Mouse (Mus musculus): Measurements from ENCODE around the gene Trip10. TPM values are rescaled to one million over a fixed set of nuclear protein-coding genes. Genes with fewer than 3 reads are reported as not detected.

Trip10 gene
- polyA plus RNA-seq, 1 experiment from 2014 or later = 32.5 TPM

DNA sequence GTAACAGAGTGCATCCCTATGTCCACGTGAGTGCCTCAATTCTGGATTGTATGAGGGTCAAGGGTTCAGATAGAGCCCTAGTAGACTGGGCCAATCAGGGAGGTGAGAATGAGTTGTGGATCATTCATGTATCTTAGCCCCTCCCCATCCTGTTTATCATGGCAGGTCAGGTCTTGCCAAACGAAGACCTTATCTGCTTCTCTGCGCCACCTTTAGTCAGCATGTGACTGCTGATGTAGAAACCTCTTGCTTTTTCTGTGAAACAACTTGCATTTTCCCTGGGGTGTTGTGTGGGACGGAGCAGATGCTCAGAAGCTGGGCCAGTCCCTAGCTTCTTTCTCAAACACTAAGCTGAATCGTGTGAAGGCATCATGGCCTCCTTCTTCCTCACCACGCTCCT, 57.8 kb downstream of the Trip10 start:
- no peaks in the 10 kb centered on the region for H3K9me3 ChIP-seq (ENCODE audit: control insufficient read depth, low read length)
- H3K4me1 ChIP-seq (replicated peaks; ENCODE audit: control insufficient read depth, insufficient read depth, low read length) = no peaks in the 10 kb centered on the region
- H3K27me3 ChIP-seq (ENCODE audit: control insufficient read depth, insufficient read depth, low read length) = no peaks in the 10 kb centered on the region
- no peak for ATAC-seq (replicated peaks; ENCODE audit: low FRiP score)
- no peak overlapping the region for H3K27ac ChIP-seq (ENCODE audit: low read depth, low read length)
- no peak overlapping the region for H3K9ac ChIP-seq (ENCODE audit: low read length)
- DNase-seq (ENCODE audit: low spot score) = no peak
- WGBS = 87% methylated on average over 6 of the region's 6 CpGs
- no peak overlapping the region for H3K4me2 ChIP-seq (ENCODE audit: low read depth, low read length, severe bottlenecking)
- H3K36me3 ChIP-seq (ENCODE audit: control insufficient read depth, insufficient read depth, low read length) = no peaks in the 10 kb centered on the region
- no peak overlapping the region for H3K4me3 ChIP-seq (ENCODE audit: low read depth, low read length)

DNA sequence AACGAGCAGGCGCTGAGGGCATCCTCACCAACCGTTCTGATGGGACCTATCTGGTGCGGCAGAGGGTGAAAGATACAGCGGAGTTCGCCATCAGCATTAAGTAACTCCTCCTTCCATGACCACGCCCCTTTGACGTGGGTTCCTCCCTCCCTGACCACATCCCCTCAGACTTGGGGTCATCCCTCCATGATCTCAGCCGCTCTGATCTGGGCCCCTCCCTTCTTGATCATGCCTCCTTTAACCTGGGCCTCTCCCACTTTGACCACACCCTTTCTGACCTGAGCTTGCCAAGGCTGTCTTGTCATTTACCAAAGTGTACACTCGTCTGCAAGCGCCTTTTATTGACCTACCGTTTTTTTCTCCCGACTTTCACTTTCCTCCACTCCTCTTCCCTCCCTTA, 62.5 kb downstream of the Trip10 start:
- H3K36me3 ChIP-seq (ENCODE audit: control insufficient read depth, insufficient read depth, low read length) = no peaks in the 10 kb centered on the region
- no peak for DNase-seq (ENCODE audit: low spot score)
- WGBS = 44% methylated on average over 13 of the region's 13 CpGs

More for the DNA sequence above, 62.5 kb downstream of the Trip10 start:
- no peaks in the 10 kb centered on the region for H3K4me1 ChIP-seq (replicated peaks; ENCODE audit: control insufficient read depth, insufficient read depth, low read length)
- H3K9me3 ChIP-seq (ENCODE audit: control insufficient read depth, low read length) = no peaks in the 10 kb centered on the region
- H3K27me3 ChIP-seq (ENCODE audit: control insufficient read depth, insufficient read depth, low read length) = no peaks in the 10 kb centered on the region
- no peak overlapping the region for H3K27ac ChIP-seq (ENCODE audit: low read depth, low read length)
- no peak overlapping the region for H3K4me2 ChIP-seq (ENCODE audit: low read depth, low read length, severe bottlenecking)
- no peak overlapping the region for H3K9ac ChIP-seq (ENCODE audit: low read length)
- 0 out of 2 replicates have a peak, but pooled peaks have one; percentile 24 for ATAC-seq (replicated peaks; ENCODE audit: low FRiP score)
- no peak overlapping the region for H3K4me3 ChIP-seq (ENCODE audit: low read depth, low read length)

Small RNAs within 50 kb of the gene (microRNA-seq; reads per million reads assigned to microRNA genes)
- not detected for gene Mir6978 (ENCODE audit: insufficient number of aligned reads)

Other genes with a start within 250 kb of the Trip10 start
- gene Pspn, start 249.4 kb upstream of the Trip10 start, polyA plus RNA-seq (2014; fragmentation: Nextera tagmentation; extraction: Ambion mirVana) = 0.76 TPM in 1 of 2 replicates, not detected in the other
- 77.3 and 82.7 TPM in 2 replicates for gene Gtf2f1, start 238.2 kb upstream of the Trip10 start, polyA plus RNA-seq (2014; fragmentation: Nextera tagmentation; extraction: Ambion mirVana)
- gene Gm17949, start 238.0 kb upstream of the Trip10 start, polyA plus RNA-seq (2014; fragmentation: Nextera tagmentation; extraction: Ambion mirVana) = 0.27 and 0.39 TPM in 2 replicates
- 62.9 and 67.6 TPM in 2 replicates for gene Khsrp, start 217.9 kb upstream of the Trip10 start, polyA plus RNA-seq (2014; fragmentation: Nextera tagmentation; extraction: Ambion mirVana)
- not detected in 2 replicates for gene Slc25a41, start 207.8 kb upstream of the Trip10 start, polyA plus RNA-seq (2014; fragmentation: Nextera tagmentation; extraction: Ambion mirVana)
- gene Crb3, start 190.3 kb upstream of the Trip10 start, polyA plus RNA-seq (2014; fragmentation: Nextera tagmentation; extraction: Ambion mirVana) = 1.5 and 1.9 TPM in 2 replicates
- 19.9 and 21.5 TPM in 2 replicates for gene Slc25a23, start 189.6 kb upstream of the Trip10 start, polyA plus RNA-seq (2014; fragmentation: Nextera tagmentation; extraction: Ambion mirVana)
- gene Dennd1c, start 170.9 kb upstream of the Trip10 start, polyA plus RNA-seq (2014; fragmentation: Nextera tagmentation; extraction: Ambion mirVana) = 4.6 and 5.7 TPM in 2 replicates
- gene Tubb4a, start 161.7 kb upstream of the Trip10 start, polyA plus RNA-seq (2014; fragmentation: Nextera tagmentation; extraction: Ambion mirVana) = 81.6 and 99.7 TPM in 2 replicates
- 10.9 and 12.9 TPM in 2 replicates for gene Tnfsf9, start 144.1 kb upstream of the Trip10 start, polyA plus RNA-seq (2014; fragmentation: Nextera tagmentation; extraction: Ambion mirVana)
- not detected in 2 replicates for gene Cd70, start 99.7 kb upstream of the Trip10 start, polyA plus RNA-seq (2014; fragmentation: Nextera tagmentation; extraction: Ambion mirVana)
- gene Tnfsf14, start 55.3 kb upstream of the Trip10 start, polyA plus RNA-seq (2014; fragmentation: Nextera tagmentation; extraction: Ambion mirVana) = 0.13 and 0.19 TPM in 2 replicates
- not detected in 2 replicates for gene C3, start 21.3 kb upstream of the Trip10 start, polyA plus RNA-seq (2014; fragmentation: Nextera tagmentation; extraction: Ambion mirVana)
- gene Gpr108, start 1.0 kb upstream of the Trip10 start, polyA plus RNA-seq (2014; fragmentation: Nextera tagmentation; extraction: Ambion mirVana) = 22.3 and 22.8 TPM in 2 replicates
- 1.4 TPM in 2 replicates for gene Vav1, start 29.6 kb downstream of the Trip10 start, polyA plus RNA-seq (2014; fragmentation: Nextera tagmentation; extraction: Ambion mirVana)
- gene Adgre1, start 109.2 kb downstream of the Trip10 start, polyA plus RNA-seq (2014; fragmentation: Nextera tagmentation; extraction: Ambion mirVana) = 2.0 and 2.3 TPM in 2 replicates

Measured in forebrain, embryonic 11.5 days (tissue).